Mouse (Mus musculus): ENCODE data around the gene Mfsd2a.
A peak's percentile ranks its signal among the peaks of the same experiment; 100 is the strongest.

- TF ChIP-seq CTCF (IDR thresholded peaks at IDR 0.05; ENCODE audit: insufficient read depth, low read length) (peak; percentile 64), POLR2A (IDR thresholded peaks at IDR 0.05; ENCODE audit: borderline replicate concordance, extremely low read depth, low read depth, low read length) (no peak)
These were observed 24.1 kb upstream of the Mfsd2a start for GRCm38 (mm10) chr4:122985110-122985509.

Data from lung, adult 2 months (tissue).